In genomic region chr13:43765293-43765814, GRCm38 (mm10) we compare ENCODE assay signal across 10 mouse cellular contexts. TPM values are rescaled to one million over a fixed set of nuclear protein-coding genes. Genes with fewer than 3 reads are reported as not detected.
DNase-seq lines count a peak whose midpoint lies in the region; TF ChIP-seq lines count a peak whose summit lies in the region.
"Had no signal": no experiment of that assay in that cellular context is flagged by ENCODE, and none has a peak within 500 bp of the region (broad histone marks: within the 10 kb centered on the region; RNA-seq: fewer than 3 reads in every experiment).

No protein-coding gene starts in this region.

- intact Hi-C loops in heart, postnatal 25 days (cut with DNase I), result no loop called here
- intact Hi-C loops in left cerebral cortex, adult 2 months (cut with DNase I), result no loop called here

- no peaks in the 10 kb centered on the region for H3K27me3 ChIP-seq in spleen, adult 2 months (ENCODE audit: control insufficient read depth, insufficient read depth, low read length)
- H3K27me3 ChIP-seq: embryonic facial prominence, embryonic 12.5 days had no signal

- peak overlapping the region; percentile 97 for H3K27ac ChIP-seq in spleen, adult 2 months (ENCODE audit: insufficient read depth, low read length)
- H3K27ac ChIP-seq in left cerebral cortex, adult 2 months, result no peak overlapping the region
- H3K27ac ChIP-seq: embryonic facial prominence, embryonic 12.5 days had no signal

- TF ChIP-seq POLR2A in spleen, adult 2 months (IDR thresholded peaks at IDR 0.05; ENCODE audit: low read depth, low read length), result no peak; the same call in none of the 2 replicates

- peaks cover 39% of the 10 kb centered on the region for H3K4me1 ChIP-seq in spleen, adult 2 months (ENCODE audit: control insufficient read depth, insufficient read depth, insufficient read length)
- H3K4me1 ChIP-seq: embryonic facial prominence, embryonic 12.5 days had no signal

- H3K36me3 ChIP-seq in spleen, adult 2 months (ENCODE audit: control insufficient read depth, insufficient read depth, low read length), result no peaks in the 10 kb centered on the region
- H3K36me3 ChIP-seq: embryonic facial prominence, embryonic 12.5 days had no signal

- peak; percentile 40 to 62 for DNase-seq in heart, adult 9 months (ENCODE audit: low spot score in 2 of 2)
- no peak for DNase-seq in heart, postnatal 25 days (ENCODE audit: low spot score)
- peak; percentile 39 for DNase-seq in T-cell, adult 2 months (ENCODE audit: low spot score)
- DNase-seq in lung, postnatal 25 days (ENCODE audit: low spot score), result peak; percentile 75
- peak; percentile 89 to 96 for DNase-seq in spleen, adult 2 months (ENCODE audit: low read depth in 1 of 2, low spot score in 2 of 2)
- no peak for DNase-seq in left cerebral cortex, adult 2 months (ENCODE audit: extremely low spot score in 1 of 2, low spot score in 2 of 2)
- no peak for DNase-seq in urinary bladder, postnatal 14 days (ENCODE audit: low spot score)
- DNase-seq in thymus, postnatal 36 days, result no peak
- DNase-seq: cerebellum, adult 11-12 months had no signal

- no peak overlapping the region for H3K4me3 ChIP-seq in spleen, adult 2 months (ENCODE audit: extremely low read depth, insufficient read depth, insufficient read length)
- H3K4me3 ChIP-seq in left cerebral cortex, adult 2 months, result no peak overlapping the region
- H3K4me3 ChIP-seq: embryonic facial prominence, embryonic 12.5 days had no signal

- no peak for TF ChIP-seq CTCF in spleen, adult 2 months (IDR thresholded peaks at IDR 0.05; ENCODE audit: extremely low read depth, insufficient read depth, insufficient read length, insufficient replicate concordance)
- TF ChIP-seq CTCF in left cerebral cortex, adult 2 months (IDR thresholded peaks at IDR 0.05), result no peak

- WGBS in spleen, adult 2 months, result 14% methylated on average over 11 of the region's 11 CpGs

RNA-seq across cellular contexts. Expression of gene Cd83, which starts 19.2 kb away (rescaled TPM):
- total RNA-seq in heart, postnatal 25 days (2021), result 1 to 10 TPM; 3.1 to 3.5 TPM
- polyA plus RNA-seq in spleen, adult 2 months (2012; rRNA removed), result 38.3 and 58.4 TPM in 2 replicates
- 1 to 10 TPM; 8.0 to 9.4 TPM for total RNA-seq in left cerebral cortex, adult 2 months (2021)

Comparison
In these comparisons a context has a peak if more than half of its experiments do, and no peak if none do; other contexts are left out.
1. DNase-seq: peak in heart, adult 9 months (2 of 2), T-cell, adult 2 months (single experiment), lung, postnatal 25 days (single experiment) and spleen, adult 2 months (2 of 2); none in heart, postnatal 25 days (single experiment), left cerebral cortex, adult 2 months (0 of 2), urinary bladder, postnatal 14 days (single experiment) and thymus, postnatal 36 days (0 of 2).